In the genomic region with DNA sequence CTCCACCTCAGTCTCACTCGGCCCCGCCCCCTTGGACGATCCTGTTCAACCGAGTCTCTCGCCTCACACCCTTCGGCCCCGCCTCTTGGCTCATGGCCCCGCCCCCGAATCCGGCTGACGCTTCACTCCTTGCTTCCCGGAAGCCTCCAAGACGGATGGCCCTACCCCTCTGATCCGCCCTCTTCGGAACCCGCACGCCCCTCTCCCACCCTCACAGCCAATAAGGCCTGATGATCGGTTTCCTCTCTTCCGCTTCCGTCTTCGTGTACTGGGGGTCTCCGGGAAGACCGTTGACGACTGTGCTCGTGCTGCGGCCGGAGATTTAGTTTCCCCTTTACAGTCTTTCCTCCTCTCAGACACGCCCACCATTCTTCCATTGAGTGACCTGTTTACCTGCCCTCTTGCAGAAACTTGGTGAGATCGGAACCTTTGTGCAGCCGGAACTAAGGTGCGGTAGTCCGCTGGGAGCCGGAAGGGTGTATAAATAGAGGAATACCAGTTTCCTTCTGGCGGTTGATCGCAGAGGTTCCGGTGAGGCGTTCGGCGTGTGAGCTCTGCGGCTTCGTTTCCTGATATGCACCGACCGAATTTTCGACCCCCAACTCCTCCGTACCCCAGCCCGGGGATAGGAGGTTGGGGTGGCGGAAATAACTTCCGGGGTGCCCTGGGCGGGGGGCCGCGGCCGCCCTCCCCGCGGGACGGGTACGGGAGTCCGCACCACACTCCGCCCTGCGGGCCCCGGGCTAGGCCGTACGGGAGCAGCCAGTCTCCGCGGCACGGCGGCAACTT, we compare ENCODE assay signal across 8 mouse cellular contexts. TPM values are rescaled to one million over a fixed set of nuclear protein-coding genes. Genes with fewer than 3 reads are reported as not detected.
DNase-seq lines count a peak whose midpoint lies in the region; ATAC-seq and TF ChIP-seq lines count a peak whose summit lies in the region.

Gene Mplkip, plus strand, starts transcription at position 282 of the 789 bp plus-strand sequence.
Gene Sugct, minus strand, starts transcription at position 643 of the 789 bp plus-strand sequence.

- peak; percentile 100 for DNase-seq in ZHBTc4 (ENCODE audit: low read depth, low spot score)
- peak; percentile 100 for DNase-seq in gastrocnemius, adult 2 months
- DNase-seq in hindbrain, postnatal 0 days (ENCODE audit: low spot score) = peak; percentile 100
- DNase-seq in left cerebral cortex, adult 2 months (ENCODE audit: extremely low spot score in 1 of 2, low spot score in 2 of 2) = peak; percentile 98 to 99
- DNase-seq in right cerebral cortex, adult 2 months (ENCODE audit: low spot score in 2 of 2) = peak; percentile 98 to 100
- peak; percentile 100 for DNase-seq in urinary bladder, postnatal 14 days (ENCODE audit: low spot score)

- ATAC-seq in common myeloid progenitor, adult 5-6 weeks (replicated peaks; ENCODE audit: low read depth, poor library complexity, severe bottlenecking) = peak; percentile 93
- ATAC-seq in hindbrain, postnatal 0 days = peak; percentile 99
- peak; percentile 92 for ATAC-seq in megakaryocyte, adult 5-6 weeks (ENCODE audit: poor library complexity, severe bottlenecking)

- no peaks in the 10 kb centered on the region for H3K27me3 ChIP-seq in hindbrain, postnatal 0 days (ENCODE audit: insufficient read depth, low read length)

- no peaks in the 10 kb centered on the region for H3K36me3 ChIP-seq in hindbrain, postnatal 0 days (ENCODE audit: insufficient read depth, low read length)

- H3K4me3 ChIP-seq in gastrocnemius, adult 2 months = peak within 1 kb of the TSS; percentile 88
- peak within 1 kb of the TSS; percentile 86 for H3K4me3 ChIP-seq in hindbrain, postnatal 0 days (ENCODE audit: low read length)
- peak within 1 kb of the TSS; percentile 78 for H3K4me3 ChIP-seq in left cerebral cortex, adult 2 months

- WGBS in hindbrain, postnatal 0 days = 2% methylated on average over 64 of the region's 66 CpGs

- peak within 1 kb of the TSS; percentile 86 for H3K9ac ChIP-seq in hindbrain, postnatal 0 days (replicated peaks; ENCODE audit: low read length)

- no peaks in the 10 kb centered on the region for H3K4me1 ChIP-seq in hindbrain, postnatal 0 days (ENCODE audit: insufficient read depth, low read length)

- no peak for TF ChIP-seq CTCF in gastrocnemius, adult 2 months (IDR thresholded peaks at IDR 0.05)
- TF ChIP-seq CTCF in hindbrain, postnatal 0 days (IDR thresholded peaks at IDR 0.05; ENCODE audit: low read depth) = no peak
- no peak for TF ChIP-seq CTCF in left cerebral cortex, adult 2 months (IDR thresholded peaks at IDR 0.05)

- H3K4me2 ChIP-seq in hindbrain, postnatal 0 days (ENCODE audit: low read depth, low read length) = peak within 1 kb of the TSS; percentile 81

- H3K9me3 ChIP-seq in hindbrain, postnatal 0 days (ENCODE audit: low read length) = no peaks in the 10 kb centered on the region

- peak within 1 kb of the TSS; percentile 97 for H3K27ac ChIP-seq in gastrocnemius, adult 2 months
- peak within 1 kb of the TSS; percentile 90 for H3K27ac ChIP-seq in hindbrain, postnatal 0 days
- H3K27ac ChIP-seq in left cerebral cortex, adult 2 months = peak within 1 kb of the TSS; percentile 96

- intact Hi-C loops in gastrocnemius, adult 2 months (cut with DNase I) = loop anchor here (2.0 to 5.0 kb wide), 4 partner anchors 47 to 297 kb away; partner anchors contain the start of genes Cdk13, Rala and Yae1d1
- intact Hi-C loops in left cerebral cortex, adult 2 months (cut with DNase I) = loop anchor here (1.0 to 10.0 kb wide), 2 partner anchors 110 to 1710 kb away; partner anchors contain the start of gene Cdk13

RNA-seq across cellular contexts. Expression of gene Mplkip, which starts in this region (rescaled TPM):
- total RNA-seq in common myeloid progenitor, adult 5-6 weeks (2017) = 38.2 and 53.8 TPM in 2 replicates
- total RNA-seq in gastrocnemius, adult 2 months (2021) = 1 to 10 TPM; 3.8 to 6.1 TPM
- total RNA-seq in hindbrain, postnatal 0 days (2014; rRNA removed) = 16.1 and 17.0 TPM in 2 replicates
- 27.3 and 28.8 TPM in 2 replicates for polyA plus RNA-seq in hindbrain, postnatal 0 days (2015; fragmentation: Nextera tagmentation; extraction: Ambion mirVana)
- total RNA-seq in left cerebral cortex, adult 2 months (2021) = 10 to 100 TPM; 11.8 to 14.1 TPM
- 58.3 and 65.4 TPM in 2 replicates for total RNA-seq in megakaryocyte, adult 5-6 weeks (2015)
- total RNA-seq in megakaryocyte, adult 5-6 weeks (2017) = 28.7 and 30.5 TPM in 2 replicates

RNA-seq across cellular contexts. Expression of gene Sugct, which starts in this region (rescaled TPM):
- total RNA-seq in common myeloid progenitor, adult 5-6 weeks (2017) = 1.6 and 3.0 TPM in 2 replicates
- total RNA-seq in gastrocnemius, adult 2 months (2021) = 1 to 10 TPM in 1 of 2 experiments, under 1 TPM in 1; 0.82 to 1.4 TPM
- total RNA-seq in hindbrain, postnatal 0 days (2014; rRNA removed) = 1.2 and 1.8 TPM in 2 replicates
- polyA plus RNA-seq in hindbrain, postnatal 0 days (2015; fragmentation: Nextera tagmentation; extraction: Ambion mirVana) = 3.0 and 4.4 TPM in 2 replicates
- 1 to 10 TPM; 2.1 to 3.0 TPM for total RNA-seq in left cerebral cortex, adult 2 months (2021)
- 0.18 and 0.73 TPM in 2 replicates for total RNA-seq in megakaryocyte, adult 5-6 weeks (2015)
- 0.11 and 0.98 TPM in 2 replicates for total RNA-seq in megakaryocyte, adult 5-6 weeks (2017)

Comparison
In these comparisons a context has a peak if more than half of its experiments do, and no peak if none do; other contexts are left out.
1. Peak in every context shown above with its lines: DNase-seq, ATAC-seq, H3K4me3 ChIP-seq and H3K27ac ChIP-seq.